Mouse (Mus musculus): ENCODE results near the gene Bspry. TPM values are rescaled to one million over a fixed set of nuclear protein-coding genes. Genes with fewer than 3 reads are reported as not detected.
A peak's percentile ranks its signal among the peaks of the same experiment; 100 is the strongest.

Gene Bspry
- total and polyA plus RNA-seq, 2 experiments: 0.09 to 0.26 TPM

- peak overlapping the region; percentile 42 for H3K4me3 ChIP-seq (ENCODE audit: insufficient read depth, low read depth, low read length)
- no peaks in the 10 kb centered on the region for H3K27me3 ChIP-seq (ENCODE audit: control insufficient read depth, insufficient read depth, low read length)
- peaks cover 26% of the 10 kb centered on the region for H3K4me1 ChIP-seq (ENCODE audit: control insufficient read depth, insufficient read depth, low read length)
- WGBS: 22% methylated on average over 10 of the region's 10 CpGs
- H3K9ac ChIP-seq (ENCODE audit: low read depth, low read length): peak overlapping the region; percentile 73
- H3K27ac ChIP-seq (replicated peaks; ENCODE audit: insufficient read depth, low read depth, low read length): peak overlapping the region; percentile 87
- no peak for TF ChIP-seq CTCF (IDR thresholded peaks at IDR 0.05; ENCODE audit: low read depth, low read length)
- TF ChIP-seq POLR2A (IDR thresholded peaks at IDR 0.05; ENCODE audit: extremely low read depth, insufficient read depth, low read length): no peak
- DNase-seq (ENCODE audit: extremely low read depth, low read depth, low spot score): peak; percentile 79
- peaks cover 10% of the 10 kb centered on the region; the same call in 1 of the 2 replicates for H3K79me2 ChIP-seq (ENCODE audit: control insufficient read depth, insufficient read depth, low read length)
- peaks cover 12% of the 10 kb centered on the region for H3K36me3 ChIP-seq (ENCODE audit: control insufficient read depth, insufficient read depth, low read length)
These were observed 37.9 kb downstream of the Bspry start for GRCm38 (mm10) chr4:62517538-62518415.

DNA sequence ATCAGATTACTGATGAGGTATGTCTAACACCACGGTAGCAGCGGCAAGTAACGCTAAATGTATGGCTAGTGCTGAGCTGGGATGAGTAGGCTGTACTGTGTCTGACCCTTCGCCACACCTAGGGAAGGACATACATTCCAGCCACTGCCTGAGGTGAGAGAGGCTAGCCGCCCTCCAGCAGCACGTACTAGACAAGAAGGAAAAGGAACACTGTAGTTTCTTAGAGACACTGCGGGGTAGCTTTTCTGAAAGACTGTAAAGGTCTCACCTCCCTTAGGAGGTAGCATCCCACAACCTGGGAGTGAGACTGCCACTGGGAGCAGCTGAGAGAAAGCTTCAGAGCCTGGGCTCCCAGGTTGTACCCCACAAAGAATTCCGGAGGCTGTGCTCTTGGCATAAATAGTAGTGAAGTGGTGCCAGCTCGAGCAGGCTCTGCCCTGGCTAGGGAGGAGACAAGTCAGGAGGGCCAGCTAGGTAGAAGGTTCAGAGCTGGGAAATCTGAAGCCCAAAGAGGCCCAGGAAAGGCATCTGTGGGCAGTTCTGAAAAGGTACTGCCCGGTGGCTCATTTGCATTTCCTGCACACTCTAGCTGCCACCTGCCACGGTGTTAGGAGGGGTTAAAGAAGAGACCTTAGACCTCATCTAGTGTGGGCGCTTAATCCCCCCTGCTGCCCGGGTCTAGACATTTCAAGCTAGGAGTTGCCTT is 38.7 kb downstream of the Bspry start:
- 18% methylated on average over 13 of the region's 13 CpGs for WGBS
- H3K27ac ChIP-seq (replicated peaks; ENCODE audit: insufficient read depth, low read depth, low read length): peak overlapping the region; percentile 87
- no peaks in the 10 kb centered on the region for H3K27me3 ChIP-seq (ENCODE audit: control insufficient read depth, insufficient read depth, low read length)
- H3K4me3 ChIP-seq (ENCODE audit: insufficient read depth, low read depth, low read length): peak overlapping the region; percentile 84
- H3K79me2 ChIP-seq (ENCODE audit: control insufficient read depth, insufficient read depth, low read length): peaks cover 10% of the 10 kb centered on the region; the same call in 1 of the 2 replicates
- peaks cover 4% of the 10 kb centered on the region for H3K36me3 ChIP-seq (ENCODE audit: control insufficient read depth, insufficient read depth, low read length)
- peaks cover 26% of the 10 kb centered on the region for H3K4me1 ChIP-seq (ENCODE audit: control insufficient read depth, insufficient read depth, low read length)
- peak overlapping the region; percentile 90 for H3K9ac ChIP-seq (ENCODE audit: low read depth, low read length)
- DNase-seq (ENCODE audit: extremely low read depth, low read depth, low spot score): peak; percentile 98
- TF ChIP-seq CTCF (IDR thresholded peaks at IDR 0.05; ENCODE audit: low read depth, low read length) (no peak), POLR2A (IDR thresholded peaks at IDR 0.05; ENCODE audit: extremely low read depth, insufficient read depth, low read length) (peak; percentile 27; the same call in 1 of the 2 replicates)

- no peaks in the 10 kb centered on the region for H3K27me3 ChIP-seq (ENCODE audit: control insufficient read depth, insufficient read depth, low read length)
- H3K4me3 ChIP-seq (ENCODE audit: insufficient read depth, low read depth, low read length): peak overlapping the region; percentile 84
- peaks cover 13% of the 10 kb centered on the region; the same call in 1 of the 2 replicates for H3K79me2 ChIP-seq (ENCODE audit: control insufficient read depth, insufficient read depth, low read length)
- DNase-seq (ENCODE audit: extremely low read depth, low read depth, low spot score): no peak
- H3K4me1 ChIP-seq (ENCODE audit: control insufficient read depth, insufficient read depth, low read length): peaks cover 27% of the 10 kb centered on the region
- no peaks in the 10 kb centered on the region for H3K36me3 ChIP-seq (ENCODE audit: control insufficient read depth, insufficient read depth, low read length)
- peak overlapping the region; percentile 87 for H3K27ac ChIP-seq (replicated peaks; ENCODE audit: insufficient read depth, low read depth, low read length)
- 1% methylated on average over 26 of the region's 26 CpGs for WGBS
- TF ChIP-seq CTCF (IDR thresholded peaks at IDR 0.05; ENCODE audit: low read depth, low read length) (no peak), POLR2A (IDR thresholded peaks at IDR 0.05; ENCODE audit: extremely low read depth, insufficient read depth, low read length) (no peak; the same call in 1 of the 2 replicates)
- peak overlapping the region; percentile 90 for H3K9ac ChIP-seq (ENCODE audit: low read depth, low read length)
These were observed 39.4 kb downstream of the Bspry start for GRCm38 (mm10) chr4:62519122-62519848.

GRCm38 (mm10) chr4:62519849-62520233 is 40.0 kb downstream of the Bspry start, which contains the start of gene Alad:
Gene Alad, minus strand, starts transcription at chr4:62519918.
- WGBS: under 1% methylated on average over 37 of the region's 37 CpGs
- TF ChIP-seq CTCF (IDR thresholded peaks at IDR 0.05; ENCODE audit: low read depth, low read length) (no peak), POLR2A (IDR thresholded peaks at IDR 0.05; ENCODE audit: extremely low read depth, insufficient read depth, low read length) (peak; percentile 90; the same call in 1 of the 2 replicates)

DNA sequence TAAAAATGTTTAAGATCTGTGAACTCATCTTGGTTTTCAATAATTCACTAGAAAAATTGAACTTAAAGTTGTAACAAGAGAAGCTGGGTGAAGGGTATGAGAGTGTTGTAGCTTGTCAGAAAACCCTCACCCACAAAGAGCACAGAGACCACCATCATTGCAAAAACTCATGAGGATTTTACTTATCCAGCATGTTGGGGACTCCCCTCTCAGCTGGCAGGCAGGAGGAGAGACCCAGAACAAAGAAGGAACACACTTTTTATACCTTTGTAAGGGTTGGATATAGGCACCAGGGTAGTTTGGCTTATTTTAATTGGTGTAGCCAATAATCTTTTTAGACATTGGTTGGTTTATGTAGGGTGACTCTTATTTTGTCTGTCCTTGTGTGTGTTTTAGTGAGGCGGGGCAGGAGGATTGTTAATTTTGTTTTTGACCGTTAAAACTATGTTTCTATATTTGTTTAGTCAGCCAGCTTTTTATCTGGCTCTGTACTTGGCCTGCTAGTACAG is 41.1 kb downstream of the Bspry start:
- no peak for TF ChIP-seq POLR2A (IDR thresholded peaks at IDR 0.05; ENCODE audit: extremely low read depth, insufficient read depth, low read length)
- TF ChIP-seq CTCF (IDR thresholded peaks at IDR 0.05; ENCODE audit: low read depth, low read length): no peak
- H3K9ac ChIP-seq (ENCODE audit: low read depth, low read length): no peak overlapping the region
- H3K36me3 ChIP-seq (ENCODE audit: control insufficient read depth, insufficient read depth, low read length): no peaks in the 10 kb centered on the region
- peak; percentile 39 for DNase-seq (ENCODE audit: extremely low read depth, low read depth, low spot score)
- H3K27ac ChIP-seq (replicated peaks; ENCODE audit: insufficient read depth, low read depth, low read length): no peak overlapping the region
- H3K4me3 ChIP-seq (ENCODE audit: insufficient read depth, low read depth, low read length): no peak overlapping the region
- 53% methylated on average over 2 of the region's 2 CpGs for WGBS
- H3K27me3 ChIP-seq (ENCODE audit: control insufficient read depth, insufficient read depth, low read length): no peaks in the 10 kb centered on the region
- peaks cover 20% of the 10 kb centered on the region for H3K4me1 ChIP-seq (ENCODE audit: control insufficient read depth, insufficient read depth, low read length)
- H3K79me2 ChIP-seq (ENCODE audit: control insufficient read depth, insufficient read depth, low read length): peaks cover 9% of the 10 kb centered on the region; the same call in 1 of the 2 replicates

More at GRCm38 (mm10) chr4:62519849-62520233, 40.0 kb downstream of the Bspry start, which contains the start of gene Alad:
- peak; percentile 94 for DNase-seq (ENCODE audit: extremely low read depth, low read depth, low spot score)
- H3K27me3 ChIP-seq (ENCODE audit: control insufficient read depth, insufficient read depth, low read length): no peaks in the 10 kb centered on the region
- H3K79me2 ChIP-seq (ENCODE audit: control insufficient read depth, insufficient read depth, low read length): peaks cover 13% of the 10 kb centered on the region; the same call in 1 of the 2 replicates
- H3K27ac ChIP-seq (replicated peaks; ENCODE audit: insufficient read depth, low read depth, low read length): peak within 1 kb of the TSS; percentile 87
- H3K36me3 ChIP-seq (ENCODE audit: control insufficient read depth, insufficient read depth, low read length): no peaks in the 10 kb centered on the region
- peak within 1 kb of the TSS; percentile 90 for H3K9ac ChIP-seq (ENCODE audit: low read depth, low read length)
- H3K4me3 ChIP-seq (ENCODE audit: insufficient read depth, low read depth, low read length): peak within 1 kb of the TSS; percentile 84
- H3K4me1 ChIP-seq (ENCODE audit: control insufficient read depth, insufficient read depth, low read length): peaks cover 29% of the 10 kb centered on the region

Data from liver, adult 2 months (tissue).